Mouse (Mus musculus) T-helper 17 cell (primary cell): Measurements from ENCODE around the gene Rbm39.

ENCODE experiments used
- in situ Hi-C, 2 experiments: fragments of 300-600 bp; cut with MboI, MseI; formaldehyde crosslinking; loops; 1 replicate in 1 of 2; 2 replicates in 1 of 2; pipeline ENCODE4 v1.15.1; 2025; ENCODE audit warnings: high pct_unique_total_duplicates in 2 of 2

Gene Rbm39

DNA sequence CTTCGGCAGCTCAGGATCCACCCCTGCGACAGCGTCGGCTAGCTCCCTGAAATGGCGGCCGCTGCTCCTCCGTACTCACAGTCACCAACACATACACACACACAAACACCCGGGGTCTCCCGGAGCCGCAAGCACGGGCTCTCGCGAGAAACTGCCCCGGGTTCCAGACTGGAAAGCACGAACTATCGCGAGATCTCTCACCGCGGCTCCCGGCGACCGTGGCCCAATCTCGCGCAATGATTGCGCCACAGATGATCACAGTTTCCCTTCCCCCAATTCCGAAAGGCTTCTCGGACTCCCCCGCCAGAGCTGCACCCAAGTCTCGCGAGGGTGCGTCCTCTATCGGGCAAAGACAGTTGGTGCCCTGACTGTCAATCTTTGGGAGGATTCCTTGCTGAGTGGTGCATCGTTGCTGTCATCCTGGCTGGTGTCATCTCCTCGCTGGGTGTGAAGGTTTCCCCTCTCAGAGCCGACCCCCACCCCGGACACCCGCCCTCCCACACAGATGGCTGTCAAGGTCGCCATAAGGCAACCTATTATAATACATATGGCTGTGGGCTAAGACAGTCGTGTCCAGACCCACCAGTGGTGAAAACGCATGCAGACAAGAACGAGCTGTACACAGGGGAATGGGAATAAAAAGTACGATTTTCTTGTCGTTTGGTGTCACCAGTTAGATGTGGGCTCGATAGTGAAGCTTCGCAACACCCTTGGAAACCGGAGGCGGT, at the start of gene Rbm39:
Rbm39 (minus strand) TSS at position 145 of the 728 bp plus-strand sequence.
- in situ Hi-C loops = loop anchor here in 1 of 2 experiments (10.0 kb wide), 2 partner anchors 215 to 785 kb away; no protein-coding TSS in a partner anchor

DNA sequence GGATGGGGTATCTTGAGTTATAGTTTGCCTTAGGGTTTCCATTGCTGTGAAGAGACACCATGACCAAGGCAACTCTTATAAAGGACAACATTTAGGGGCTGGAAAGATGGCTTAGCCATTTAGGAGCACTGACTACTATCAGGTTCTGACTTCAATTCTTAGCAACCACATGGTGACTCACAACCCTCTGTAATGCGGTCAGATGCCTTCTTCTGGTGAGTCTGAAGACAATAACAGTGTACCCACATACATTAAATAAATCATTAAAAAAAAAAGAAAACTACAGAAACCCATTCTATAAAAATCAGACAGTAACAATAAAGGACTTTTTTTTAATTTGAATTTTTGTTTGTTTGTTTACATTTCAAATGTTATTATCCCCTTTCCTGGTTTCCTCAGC, 49.1 kb upstream of the Rbm39 start:
- in situ Hi-C loops = no loop called here

DNA sequence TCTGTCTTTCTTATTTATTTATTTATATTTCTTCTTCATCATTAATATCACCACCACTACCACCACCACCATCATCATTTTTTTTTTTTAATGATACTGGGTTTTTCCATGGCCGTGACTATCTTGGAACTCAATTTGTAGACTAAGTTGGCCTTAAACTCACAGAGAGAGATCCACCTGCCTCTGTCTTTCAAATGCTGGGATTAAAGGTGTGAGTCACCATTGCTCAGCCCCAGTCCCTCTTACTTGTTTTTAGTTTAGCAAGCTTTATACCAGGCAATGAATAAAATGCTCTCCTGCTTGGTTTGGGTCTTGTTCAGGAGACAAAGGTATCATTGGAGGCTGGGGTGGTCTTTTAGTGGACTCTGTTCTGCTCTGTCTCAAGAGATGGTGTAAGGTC, 47.7 kb upstream of the Rbm39 start:
- in situ Hi-C loops = no loop called here

DNA sequence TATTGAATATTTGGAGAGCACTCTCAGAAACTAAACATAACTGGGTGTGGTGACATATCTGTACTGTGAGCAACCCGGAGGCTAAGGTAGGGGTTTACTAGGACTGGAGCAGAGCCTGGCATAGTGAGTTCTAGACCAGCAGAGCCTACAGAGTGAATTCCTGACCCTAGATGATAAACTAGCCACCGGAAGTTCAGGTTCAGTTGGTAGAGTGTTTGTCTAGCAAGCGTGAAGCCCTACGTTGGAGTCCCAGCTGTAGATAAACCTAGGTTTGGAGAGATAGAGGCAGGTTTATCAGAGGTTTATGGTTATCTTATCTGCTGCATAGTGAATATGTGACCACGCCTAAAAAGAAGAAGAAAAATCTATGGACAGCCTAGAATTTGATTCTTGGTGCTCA, 44.0 kb upstream of the Rbm39 start:
- in situ Hi-C loops = no loop called here

DNA sequence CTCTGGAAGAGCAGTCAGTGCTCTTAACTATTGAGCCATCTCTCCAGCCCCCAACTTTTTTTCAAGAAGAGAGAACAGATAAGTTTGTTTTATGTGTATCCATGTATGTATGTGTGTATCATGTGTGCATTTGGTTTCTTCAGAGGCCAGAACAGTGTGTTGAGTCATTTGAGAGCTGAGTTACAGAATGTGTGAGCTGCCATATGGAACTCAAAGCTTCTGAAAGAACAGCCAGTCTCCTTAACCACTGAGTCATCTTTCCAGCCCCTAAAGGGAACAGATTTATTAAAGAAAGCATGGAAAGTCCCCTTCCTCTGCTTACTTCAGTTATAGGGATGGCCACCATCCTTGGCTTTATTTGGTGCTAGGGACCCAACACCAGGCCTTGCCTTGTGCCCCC, 42.1 kb upstream of the Rbm39 start:
- in situ Hi-C loops = no loop called here

DNA sequence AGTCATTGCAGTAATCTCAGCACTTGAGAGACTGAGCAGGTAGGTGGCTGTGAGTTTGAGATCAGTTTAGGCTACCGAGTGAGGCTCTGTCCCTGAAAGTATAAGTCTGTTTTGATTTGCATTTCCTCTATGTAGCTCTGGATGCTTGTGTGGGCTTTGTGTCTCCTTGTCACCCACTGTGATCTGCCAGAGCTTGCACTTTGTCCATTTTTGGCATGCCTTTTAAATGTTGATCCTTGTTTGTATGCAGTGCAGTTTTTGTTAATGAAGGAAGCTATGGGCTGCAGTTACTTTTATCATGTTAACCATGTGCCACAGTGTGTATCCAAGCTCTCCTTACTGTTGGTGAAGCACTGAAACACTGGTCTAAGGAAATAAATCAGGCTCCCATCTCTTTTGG, 37.7 kb upstream of the Rbm39 start:
- in situ Hi-C loops = no loop called here

DNA sequence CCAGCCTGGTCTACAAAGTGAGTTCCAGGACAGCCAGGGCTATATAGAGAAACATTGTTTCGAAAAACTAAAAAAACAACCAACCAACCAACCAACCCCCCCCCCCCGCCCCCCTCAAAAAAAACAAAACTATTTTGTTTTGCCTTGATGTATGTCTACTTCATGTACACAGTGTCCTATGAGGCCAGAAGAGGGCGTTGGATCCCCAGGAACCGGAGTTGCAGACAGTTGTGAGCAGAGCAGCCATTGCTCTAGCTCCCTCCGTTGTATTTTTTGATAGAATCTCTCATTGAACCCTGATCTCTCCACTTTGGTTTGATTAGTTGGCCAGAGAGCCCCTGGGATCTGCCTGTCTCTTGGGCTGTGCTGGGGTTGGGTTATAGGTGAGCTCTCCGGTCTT, 23.9 kb upstream of the Rbm39 start:
- in situ Hi-C loops = loop anchor here in 1 of 2 experiments (10.0 kb wide), 1 partner anchor 1821 kb away; the partner anchor contains the start of genes Rprd1b and Tti1

DNA sequence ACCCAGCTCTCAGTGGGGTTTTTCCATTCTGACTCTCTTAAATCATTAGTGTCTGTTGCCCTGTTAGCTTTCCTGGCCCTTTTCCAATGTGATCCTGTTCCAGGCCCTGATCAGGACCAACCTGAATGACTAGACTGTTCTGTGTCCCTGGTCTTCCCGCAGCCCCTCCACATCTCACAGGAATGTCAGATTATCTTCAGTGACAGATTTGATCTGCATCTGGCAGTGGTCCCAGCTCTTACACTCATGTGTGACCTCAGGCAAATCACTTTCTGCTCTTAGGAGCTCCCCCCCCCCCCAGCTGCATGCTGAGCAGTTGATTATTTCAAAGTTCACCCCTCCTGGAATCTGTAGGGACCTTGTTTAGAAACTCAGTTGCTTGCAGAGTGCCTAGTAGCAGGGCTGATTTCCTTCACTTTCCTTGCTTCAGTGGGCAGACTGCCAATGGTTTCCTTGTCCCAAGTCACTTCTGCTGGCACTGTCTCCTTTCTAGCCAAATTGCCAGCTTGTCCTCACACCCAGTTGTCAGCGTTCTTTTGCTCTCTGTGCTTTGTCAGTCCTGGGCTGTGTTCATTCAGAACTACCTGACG, 22.9 kb upstream of the Rbm39 start:
- in situ Hi-C loops = loop anchor here in 1 of 2 experiments (10.0 kb wide), 1 partner anchor 1822 kb away; the partner anchor contains the start of genes Rprd1b and Tti1

DNA sequence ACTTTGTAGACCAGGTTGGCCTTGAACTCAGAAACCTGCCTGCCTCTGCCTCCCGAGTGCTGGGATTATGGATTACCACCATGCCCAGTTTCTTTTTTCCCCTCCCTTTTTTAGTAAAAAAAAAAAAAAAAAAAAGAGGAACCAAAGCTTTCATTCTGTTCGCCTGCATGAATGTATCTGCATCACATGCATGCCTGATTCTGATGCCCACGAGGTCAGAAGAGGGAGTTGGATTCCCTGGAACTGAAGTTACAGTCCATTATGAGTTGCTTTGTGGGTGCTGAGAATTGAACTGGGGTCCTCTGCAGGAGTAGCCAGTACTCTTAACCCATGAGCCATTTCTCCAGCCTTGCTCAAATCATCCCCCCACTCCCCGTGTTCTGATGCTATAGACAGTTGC, 21.4 kb upstream of the Rbm39 start:
- in situ Hi-C loops = loop anchor here in 1 of 2 experiments (10.0 kb wide), 1 partner anchor 1823 kb away; the partner anchor contains the start of genes Rprd1b and Tti1

DNA sequence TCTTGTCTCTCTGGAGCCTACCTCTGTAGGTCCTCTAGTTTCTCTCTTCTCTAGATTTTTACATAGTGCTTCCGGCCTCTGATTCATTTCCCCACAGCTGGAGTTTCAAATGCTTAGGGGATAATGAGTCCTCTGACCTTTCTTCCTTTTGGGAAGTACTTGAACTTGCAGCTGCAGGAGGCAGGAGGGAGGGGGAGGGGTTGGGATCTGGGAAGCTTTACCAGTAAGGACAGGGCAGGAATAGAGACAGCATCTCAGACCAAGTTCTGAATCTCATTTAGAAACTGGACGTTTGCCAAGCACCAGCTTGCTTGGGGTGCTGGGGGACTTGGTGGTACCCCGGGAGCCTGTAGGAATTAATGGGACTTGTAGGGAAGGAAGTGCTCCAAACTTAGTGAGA, 19.9 kb upstream of the Rbm39 start:
- in situ Hi-C loops = loop anchor here in 1 of 2 experiments (10.0 kb wide), 1 partner anchor 1825 kb away; the partner anchor contains the start of genes Rprd1b and Tti1

DNA sequence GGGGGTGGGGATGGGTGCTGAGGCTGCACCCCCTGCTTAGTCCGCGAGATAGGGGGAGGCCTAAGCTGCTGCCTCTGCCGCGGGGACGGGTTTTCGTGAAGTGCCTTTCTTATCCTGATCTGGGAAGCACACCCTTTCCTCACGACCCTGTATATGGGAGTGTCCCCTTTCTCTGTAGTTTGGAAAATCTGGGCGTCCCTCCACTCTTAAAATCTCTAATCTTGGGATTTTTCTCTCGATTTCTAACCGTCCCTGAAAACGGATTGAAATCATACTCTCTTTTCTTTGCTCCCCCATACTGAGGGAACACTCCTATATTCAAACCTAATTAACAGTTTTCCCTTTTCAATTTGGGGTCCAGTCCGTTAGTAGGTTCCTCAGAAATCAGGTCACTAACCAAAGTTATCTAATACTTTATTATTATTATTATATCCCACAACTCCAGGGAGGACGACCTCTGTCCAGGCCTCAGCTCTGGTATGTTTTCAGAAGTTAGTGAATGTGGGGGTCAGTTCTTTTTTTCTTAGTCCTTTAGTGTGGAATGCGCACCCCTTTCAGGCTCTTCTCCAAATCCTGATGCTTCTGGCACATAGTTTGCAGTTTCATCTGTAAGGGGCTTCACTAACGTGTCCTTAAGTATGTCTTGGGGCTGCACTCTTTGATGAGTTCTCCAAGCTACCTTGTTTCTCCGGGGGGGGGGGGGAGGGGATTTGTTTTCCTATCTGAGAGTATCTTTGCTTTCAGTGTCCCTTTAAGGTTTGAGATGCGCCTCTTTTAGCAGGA, 17.3 kb upstream of the Rbm39 start:
- in situ Hi-C loops = no loop called here

DNA sequence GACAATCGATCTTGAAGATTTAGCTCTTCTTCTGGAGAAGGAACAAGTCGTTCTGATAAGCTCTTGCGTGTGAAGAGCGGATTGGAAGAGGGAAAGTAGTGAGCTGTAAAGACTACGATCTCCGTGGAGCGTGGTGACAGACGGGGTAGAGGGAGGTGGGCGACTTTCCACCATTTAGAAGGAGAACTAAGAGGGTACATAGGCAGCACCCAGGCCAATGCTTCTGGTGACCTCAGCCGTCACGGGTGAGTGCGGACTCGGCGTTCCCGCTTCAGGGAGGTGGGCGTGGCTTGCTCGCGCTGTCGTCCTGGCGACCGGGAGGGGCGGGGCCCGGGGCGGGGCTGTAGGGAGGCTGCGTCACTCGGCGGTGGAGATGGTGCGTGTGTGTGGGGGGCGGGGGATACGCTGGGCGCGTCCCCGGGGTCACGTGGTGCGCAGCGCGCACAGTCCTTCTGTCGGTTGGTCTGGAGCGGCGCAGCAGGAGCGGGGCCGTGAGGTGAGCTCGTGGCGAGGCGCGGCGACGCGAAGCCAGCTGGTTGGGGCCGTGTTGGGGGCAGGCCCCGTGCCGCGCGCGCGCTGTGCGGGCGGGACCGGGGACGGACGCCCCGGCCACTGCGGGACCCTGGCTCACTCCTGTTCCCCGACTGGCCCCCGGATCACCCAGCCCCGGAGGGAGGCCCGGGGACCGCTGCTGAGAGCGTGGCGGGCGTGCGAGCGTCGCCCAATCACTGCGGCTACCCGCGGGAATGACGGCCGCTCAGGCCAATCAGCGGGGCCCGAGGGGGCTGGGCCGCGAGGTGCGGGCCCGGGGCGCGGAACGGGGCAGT, 16.5 kb upstream of the Rbm39 start, which contains the start of gene Phf20:
Phf20 (plus strand) TSS at position 165 of the 827 bp plus-strand sequence.
- in situ Hi-C loops = no loop called here

DNA sequence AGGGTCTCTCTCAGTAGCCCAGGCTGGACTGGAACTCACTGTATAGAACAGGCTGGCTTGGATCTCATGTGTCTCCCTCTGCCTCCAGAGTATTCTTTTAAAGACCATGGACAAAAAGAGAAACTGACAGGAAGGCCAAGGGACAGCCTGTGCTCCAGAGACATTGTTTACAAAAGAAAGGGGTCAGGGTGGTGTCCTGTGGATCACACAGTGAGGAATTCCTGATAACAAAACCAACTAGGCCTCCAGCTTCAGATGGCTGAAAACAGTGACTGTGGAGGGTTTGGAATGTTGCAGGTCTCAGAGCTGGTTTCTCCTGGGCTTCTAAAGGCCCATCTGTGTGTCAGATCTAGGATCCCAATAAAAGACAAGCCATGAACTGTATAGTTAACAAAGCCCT, 14.5 kb upstream of the Rbm39 start:
- in situ Hi-C loops = loop anchor here in 1 of 2 experiments (5.0 kb wide), 1 partner anchor 63 kb away; no protein-coding TSS in a partner anchor

DNA sequence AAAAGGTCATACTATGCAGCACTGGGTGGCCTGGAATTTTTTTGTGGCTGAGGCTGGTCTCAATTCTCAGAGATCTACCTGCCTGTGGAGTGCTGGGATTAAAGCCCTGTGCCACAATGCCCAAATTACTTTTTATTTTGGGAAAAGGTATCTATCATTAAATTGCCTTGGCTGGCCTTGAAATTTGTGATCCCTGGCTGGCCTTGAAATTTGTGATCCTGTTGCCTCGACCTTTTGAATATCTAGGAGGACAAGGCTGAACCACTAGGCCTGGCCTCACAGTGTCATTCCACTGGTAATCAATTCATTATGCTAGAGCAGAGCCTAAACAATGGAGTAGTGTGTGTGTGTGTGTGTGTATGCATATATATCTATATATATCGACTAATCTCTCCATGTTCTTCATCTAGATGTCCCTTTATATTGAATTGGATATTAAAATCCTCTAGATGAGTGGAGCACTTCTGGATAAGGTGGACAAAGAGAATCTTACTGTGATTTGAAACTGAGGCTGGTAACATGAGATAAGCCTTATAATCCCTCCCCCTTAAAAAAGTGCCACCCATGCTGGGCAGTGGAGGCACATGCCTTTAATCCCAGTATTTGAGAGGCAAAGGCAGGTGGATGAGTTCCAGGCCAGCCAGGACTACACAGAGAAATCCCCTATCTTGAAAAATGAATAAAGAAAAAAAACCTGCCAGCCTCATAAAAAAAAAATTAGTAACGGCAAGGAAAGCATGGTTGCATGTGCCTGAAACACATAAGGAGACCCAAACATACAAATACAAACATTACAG, 13.2 kb upstream of the Rbm39 start:
- in situ Hi-C loops = loop anchor here in 1 of 2 experiments (5.0 kb wide), 1 partner anchor 64 kb away; no protein-coding TSS in a partner anchor

DNA sequence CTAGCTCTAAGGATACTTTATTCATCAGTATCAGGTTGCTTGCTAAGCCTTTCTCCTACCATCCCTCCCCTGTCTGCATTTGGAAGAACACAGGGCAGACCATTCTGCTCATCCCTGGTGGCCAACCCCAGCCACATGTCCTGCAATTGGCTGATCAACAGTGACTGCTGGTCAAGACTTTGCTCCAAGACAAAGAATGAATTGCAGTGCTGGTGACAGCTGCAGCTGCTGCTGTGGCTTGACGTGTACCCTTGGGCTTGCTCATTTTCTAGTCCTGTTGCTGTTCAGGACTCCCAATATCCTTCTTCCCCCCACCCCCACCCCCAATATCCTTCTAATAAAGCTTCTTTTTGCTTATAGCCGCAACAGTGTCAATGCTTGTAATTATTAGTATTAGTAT, 12.0 kb upstream of the Rbm39 start:
- in situ Hi-C loops = loop anchor here in 1 of 2 experiments (5.0 kb wide), 1 partner anchor 65 kb away; no protein-coding TSS in a partner anchor

DNA sequence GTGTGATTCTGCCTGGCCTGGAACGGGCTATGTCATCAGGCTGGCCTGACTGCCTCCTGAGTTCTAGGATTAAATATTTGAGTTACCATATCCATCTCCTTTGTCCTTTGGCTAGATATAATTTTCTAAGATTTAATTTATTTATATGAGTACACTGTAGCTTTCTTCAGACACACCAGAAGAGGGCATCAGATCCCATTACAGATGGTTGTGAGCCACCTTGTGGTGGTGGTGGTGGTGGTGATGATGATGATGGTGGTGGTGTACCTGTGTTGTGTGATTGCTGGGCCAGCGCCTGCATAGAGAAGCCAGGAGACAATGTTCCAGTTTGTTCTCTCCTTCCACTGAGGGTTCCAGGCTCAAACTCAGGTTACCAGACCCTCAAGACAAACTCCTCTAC, 11.5 kb upstream of the Rbm39 start:
- in situ Hi-C loops = loop anchor here in 1 of 2 experiments (5.0 kb wide), 1 partner anchor 66 kb away; no protein-coding TSS in a partner anchor

DNA sequence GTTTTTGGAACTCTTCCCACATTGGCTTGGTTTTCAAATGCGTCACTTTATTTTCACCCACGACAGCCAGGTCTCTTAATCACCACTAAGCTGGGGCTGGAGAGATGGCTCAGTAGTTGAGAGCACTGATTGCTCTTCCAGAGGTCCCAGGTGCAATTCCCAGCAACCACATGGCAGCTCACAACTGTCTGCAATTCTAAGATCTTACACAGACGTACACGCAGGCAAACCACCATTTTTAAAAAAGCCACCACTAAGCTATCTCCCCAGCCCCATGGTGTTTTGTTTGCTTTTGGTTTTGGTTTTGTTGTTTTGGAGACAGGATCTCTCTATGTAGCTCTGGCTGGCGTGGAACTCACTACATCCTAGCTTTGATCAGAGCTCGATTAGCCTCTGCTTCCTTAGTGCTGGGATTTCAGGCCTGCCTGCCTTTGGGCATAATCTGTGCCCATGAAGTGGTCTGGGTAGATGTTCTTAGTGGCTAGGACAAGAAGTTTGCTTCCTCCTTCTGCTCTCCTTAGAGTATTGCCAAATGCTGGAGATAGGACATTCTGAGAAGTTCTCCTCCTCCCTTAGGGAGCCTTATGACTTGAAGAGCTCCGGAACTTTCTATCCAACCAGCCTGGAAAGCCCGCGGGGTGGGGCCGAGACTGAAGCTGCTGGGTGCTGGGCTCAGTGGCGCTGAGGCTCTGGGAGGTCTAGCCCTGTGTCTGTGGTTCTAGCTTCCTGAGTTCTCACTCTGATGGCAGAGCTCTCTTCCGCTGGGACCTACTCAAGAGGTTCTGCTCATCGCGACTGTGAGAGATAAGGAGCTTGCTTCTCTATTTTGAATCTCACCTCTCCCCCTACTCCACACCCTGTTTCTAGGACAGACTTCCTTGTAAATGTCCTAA, 10.2 kb upstream of the Rbm39 start:
- in situ Hi-C loops = loop anchor here in 1 of 2 experiments (5.0 kb wide), 1 partner anchor 67 kb away; no protein-coding TSS in a partner anchor

DNA sequence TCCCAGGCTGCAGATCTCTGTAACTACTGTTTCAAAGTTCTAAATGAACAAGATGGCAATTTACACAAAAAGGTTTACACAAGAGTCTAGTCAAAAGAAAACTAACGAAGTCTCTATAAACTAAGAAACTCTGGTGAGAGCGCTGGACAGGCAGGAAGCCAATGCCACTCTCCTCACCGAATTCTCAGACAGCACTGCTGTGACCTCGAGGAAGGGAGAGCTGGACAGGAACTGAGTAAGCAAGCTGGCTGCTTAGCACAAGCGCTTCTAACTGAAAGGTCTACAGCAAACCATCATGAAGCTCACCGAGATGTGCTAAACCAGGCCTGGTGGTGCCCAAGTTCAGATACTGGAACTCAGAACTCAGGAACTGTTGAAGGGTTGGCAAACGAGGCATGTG, 9.2 kb upstream of the Rbm39 start:
- in situ Hi-C loops = loop anchor here in 1 of 2 experiments (5.0 to 10.0 kb wide), 3 partner anchors 68 to 776 kb away; no protein-coding TSS in a partner anchor

DNA sequence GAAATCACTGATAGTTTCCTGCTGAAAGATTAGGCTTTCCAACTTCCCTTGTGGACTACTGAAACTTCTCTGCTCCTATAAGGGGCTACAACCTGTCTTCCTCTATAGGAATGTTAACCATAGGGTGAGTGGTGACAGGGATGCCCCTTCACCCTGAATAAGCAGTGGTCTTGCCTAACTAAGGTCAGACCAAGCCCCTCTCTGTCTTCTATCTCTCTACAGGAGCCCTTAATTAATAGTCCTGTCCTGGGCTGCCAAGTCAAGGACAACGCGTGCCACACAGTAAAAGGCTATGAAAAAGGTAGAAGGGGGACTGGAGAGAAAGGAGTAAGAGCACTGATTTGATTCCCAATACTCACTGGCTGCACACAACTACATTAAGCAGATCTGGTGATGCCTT, 1.6 kb upstream of the Rbm39 start:
- in situ Hi-C loops = loop anchor here in 1 of 2 experiments (10.0 kb wide), 2 partner anchors 213 to 783 kb away; no protein-coding TSS in a partner anchor
